Mouse (Mus musculus): Measurements from ENCODE around the gene Sae1. TPM values are rescaled to one million over a fixed set of nuclear protein-coding genes. Genes with fewer than 3 reads are reported as not detected.

The Sae1 gene
- polyA plus RNA-seq, 1 experiment from 2014 or later: 253 TPM

DNA sequence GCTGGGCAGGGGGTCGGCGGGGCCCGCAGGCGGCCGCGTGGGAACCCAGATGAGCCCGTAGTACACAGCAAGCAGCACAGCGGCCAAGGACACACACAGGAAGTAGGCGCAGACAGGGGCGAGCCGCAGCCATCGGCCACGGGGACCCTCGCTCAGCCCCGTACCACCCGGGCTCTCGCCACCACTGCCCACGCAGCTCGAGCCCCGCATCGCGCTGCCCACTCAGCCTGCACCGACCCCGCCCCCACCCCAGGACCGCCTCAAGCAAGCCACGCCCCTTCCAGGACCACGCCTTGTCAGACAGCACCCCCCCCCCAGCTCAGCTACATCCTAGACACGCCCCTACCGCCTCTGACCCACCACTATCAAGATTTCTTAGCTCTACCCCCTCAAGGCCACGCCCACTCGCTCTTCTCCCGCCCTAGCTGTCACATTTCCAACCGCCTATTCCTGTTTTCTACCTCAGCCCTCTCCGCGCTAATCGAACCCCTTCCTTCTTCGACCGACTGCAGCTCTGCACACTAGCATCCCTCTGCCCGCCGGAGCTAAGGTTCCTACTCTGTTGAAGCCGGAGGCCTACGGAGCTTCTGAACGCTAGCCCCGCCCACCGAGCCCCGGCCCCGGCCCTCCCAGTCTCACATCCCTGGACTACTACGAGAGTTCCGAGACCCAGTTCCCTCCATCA is 114.4 kb downstream of the Sae1 start, which contains the start of gene Inafm1:
Inafm1 (minus strand) TSS at position 537 of the 685 bp plus-strand sequence.
- WGBS: under 1% methylated on average over 45 of the region's 49 CpGs
- peaks cover 32% of the 10 kb centered on the region for H3K36me3 ChIP-seq (ENCODE audit: control insufficient read depth, insufficient read depth, low read length)
- H3K4me3 ChIP-seq (ENCODE audit: low read depth, low read length): peak within 1 kb of the TSS; percentile 81
- H3K4me1 ChIP-seq (ENCODE audit: control insufficient read depth, insufficient read depth, low read length): peaks cover 12% of the 10 kb centered on the region; the same call in 1 of the 2 replicates
- H3K9me3 ChIP-seq (replicated peaks; ENCODE audit: control insufficient read depth, low read length): no peaks in the 10 kb centered on the region
- H3K9ac ChIP-seq (ENCODE audit: low read length): peak within 1 kb of the TSS; percentile 85
- peak within 1 kb of the TSS; percentile 94 for H3K4me2 ChIP-seq (ENCODE audit: low read length)
- DNase-seq (ENCODE audit: low spot score): peak; percentile 97
- peak within 1 kb of the TSS; percentile 90 for H3K27ac ChIP-seq (ENCODE audit: low read depth, low read length)
- H3K27me3 ChIP-seq (replicated peaks; ENCODE audit: control insufficient read depth, insufficient read depth, low read length): no peaks in the 10 kb centered on the region
- peak; percentile 87 for ATAC-seq

DNA sequence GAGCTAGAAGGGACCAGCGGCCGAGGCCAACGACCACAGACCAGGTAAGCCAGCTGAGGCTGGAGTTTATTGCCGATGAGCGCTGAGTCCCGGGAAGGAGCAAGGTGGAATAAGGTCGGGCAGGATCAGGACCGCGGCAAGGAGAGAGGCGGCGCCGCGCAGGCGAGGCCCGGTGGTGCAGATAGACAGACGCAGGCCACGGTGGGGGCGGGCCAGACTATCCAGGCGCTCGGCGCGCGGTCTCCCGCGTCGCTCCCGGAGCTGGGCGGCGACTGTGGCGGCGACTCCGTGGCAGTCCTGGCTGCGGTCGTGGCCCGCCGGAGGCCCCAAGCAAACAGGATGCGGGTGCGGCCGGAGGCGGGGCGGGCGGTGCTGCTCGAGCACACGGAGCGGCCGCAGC is 114.9 kb downstream of the Sae1 start:
- WGBS: under 1% methylated on average over 37 of the region's 46 CpGs
- Histone ChIP-seq H3K4me3 (ENCODE audit: low read depth, low read length) (peak overlapping the region; percentile 81), H3K27me3 (replicated peaks; ENCODE audit: control insufficient read depth, insufficient read depth, low read length) (no peaks in the 10 kb centered on the region), H3K4me1 (ENCODE audit: control insufficient read depth, insufficient read depth, low read length) (peaks cover 12% of the 10 kb centered on the region; the same call in 1 of the 2 replicates), H3K27ac (ENCODE audit: low read depth, low read length) (peak overlapping the region; percentile 90), H3K9me3 (replicated peaks; ENCODE audit: control insufficient read depth, low read length) (no peaks in the 10 kb centered on the region), H3K4me2 (ENCODE audit: low read length) (peak overlapping the region; percentile 94), H3K9ac (ENCODE audit: low read length) (peak overlapping the region; percentile 85), H3K36me3 (ENCODE audit: control insufficient read depth, insufficient read depth, low read length) (peaks cover 27% of the 10 kb centered on the region)
- DNase-seq (ENCODE audit: low spot score) (peak; percentile 69), ATAC-seq (peak; percentile 77)

- no peak for ATAC-seq
- peaks cover 12% of the 10 kb centered on the region; the same call in 1 of the 2 replicates for H3K4me1 ChIP-seq (ENCODE audit: control insufficient read depth, insufficient read depth, low read length)
- H3K4me2 ChIP-seq (ENCODE audit: low read length): no peak overlapping the region
- H3K9ac ChIP-seq (ENCODE audit: low read length): no peak overlapping the region
- no peak for DNase-seq (ENCODE audit: low spot score)
- H3K36me3 ChIP-seq (ENCODE audit: control insufficient read depth, insufficient read depth, low read length): peaks cover 11% of the 10 kb centered on the region
- H3K4me3 ChIP-seq (ENCODE audit: low read depth, low read length): no peak overlapping the region
- no peaks in the 10 kb centered on the region for H3K9me3 ChIP-seq (replicated peaks; ENCODE audit: control insufficient read depth, low read length)
- no peak overlapping the region for H3K27ac ChIP-seq (ENCODE audit: low read depth, low read length)
- H3K27me3 ChIP-seq (replicated peaks; ENCODE audit: control insufficient read depth, insufficient read depth, low read length): no peaks in the 10 kb centered on the region
- 77% methylated on average over 1 of the region's 1 CpGs for WGBS
Observed at GRCm38 (mm10) chr7:16271139-16271538, 116.5 kb downstream of the Sae1 start.

Other genes with a start within 250 kb of the Sae1 start
- gene Meis3, start 212.7 kb downstream of the Sae1 start, polyA plus RNA-seq (2014; fragmentation: Nextera tagmentation; extraction: Ambion mirVana): 88.8 and 97.6 TPM in 2 replicates
- 9.4 and 10.8 TPM in 2 replicates for gene Dhx34, start 165.8 kb downstream of the Sae1 start, polyA plus RNA-seq (2014; fragmentation: Nextera tagmentation; extraction: Ambion mirVana)
- not detected in 2 replicates for gene C5ar2, start 143.7 kb downstream of the Sae1 start, polyA plus RNA-seq (2014; fragmentation: Nextera tagmentation; extraction: Ambion mirVana)
- gene C5ar1, start 128.3 kb downstream of the Sae1 start, polyA plus RNA-seq (2014; fragmentation: Nextera tagmentation; extraction: Ambion mirVana): 0.89 and 1.3 TPM in 2 replicates
- 20.4 and 21.0 TPM in 2 replicates for gene Inafm1, start 114.2 kb downstream of the Sae1 start, polyA plus RNA-seq (2014; fragmentation: Nextera tagmentation; extraction: Ambion mirVana)
- gene Ccdc9, start 101.0 kb downstream of the Sae1 start, polyA plus RNA-seq (2014; fragmentation: Nextera tagmentation; extraction: Ambion mirVana): 12.6 and 15.2 TPM in 2 replicates
- gene Bbc3, start 79.4 kb downstream of the Sae1 start, polyA plus RNA-seq (2014; fragmentation: Nextera tagmentation; extraction: Ambion mirVana): 10.6 and 11.0 TPM in 2 replicates
- 14.3 and 15.5 TPM in 2 replicates for gene Zc3h4, start 13.1 kb upstream of the Sae1 start, polyA plus RNA-seq (2014; fragmentation: Nextera tagmentation; extraction: Ambion mirVana)
- gene Tmem160, start 65.0 kb upstream of the Sae1 start, polyA plus RNA-seq (2014; fragmentation: Nextera tagmentation; extraction: Ambion mirVana): 67.2 and 75.4 TPM in 2 replicates
- gene Npas1, start 89.9 kb upstream of the Sae1 start, polyA plus RNA-seq (2014; fragmentation: Nextera tagmentation; extraction: Ambion mirVana): 2.4 and 3.4 TPM in 2 replicates
- 29.6 and 36.1 TPM in 2 replicates for gene Arhgap35, start 227.2 kb upstream of the Sae1 start, polyA plus RNA-seq (2014; fragmentation: Nextera tagmentation; extraction: Ambion mirVana)